Mouse (Mus musculus): Measurements from ENCODE around the gene 9130019O22Rik.

DNA sequence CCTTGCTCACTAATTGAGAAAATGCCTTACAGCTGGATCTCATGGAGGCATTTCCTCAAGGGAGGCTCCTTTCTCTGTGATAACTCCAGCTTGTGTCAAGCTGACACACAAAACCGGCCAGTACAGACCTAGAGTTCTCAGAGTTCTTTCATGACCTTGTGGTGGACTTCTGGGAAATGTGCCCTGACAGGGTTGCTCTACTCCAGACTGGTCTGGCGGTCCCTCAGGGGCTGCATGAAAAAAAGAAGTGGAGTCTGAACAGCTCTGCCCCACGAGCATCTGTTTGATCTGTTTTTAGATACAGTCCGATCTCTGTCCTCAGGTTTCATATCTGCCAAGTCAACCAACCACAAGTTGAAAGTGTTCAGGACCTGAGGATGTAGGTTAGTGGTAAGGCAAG is 49.3 kb downstream of the 9130019O22Rik start:
- TF ChIP-seq POLR2A (IDR thresholded peaks at IDR 0.05; ENCODE audit: borderline replicate concordance, control insufficient read depth, low read depth, low read length) (no peak), CTCF (IDR thresholded peaks at IDR 0.05; ENCODE audit: control insufficient read depth, insufficient read depth, low read length) (no peak)
